Mouse (Mus musculus) left cerebral cortex, postnatal 4 days (tissue): ENCODE data around the gene Txnip. TPM values are rescaled to one million over a fixed set of nuclear protein-coding genes. Genes with fewer than 3 reads are reported as not detected.
"Not testable (repeated sequence)": the region's sequence is repeated elsewhere in the genome, so short reads cannot be mapped to it uniquely, and the experiment has no call there.

Source experiments
- DNase-seq: peaks from one replicate; pipeline ENCODE4 v3.0.0-alpha.2; 2022
- intact Hi-C: fragments of 180-260 bp; cut with DNase I; formaldehyde crosslinking; loops from one replicate; pipeline ENCODE4 v1.15.1; 2025
- total RNA-seq, 2 experiments: library from RNA; stranded (reverse); gene quantifications; 2 replicates each; pipeline ENCODE4 v1.2.3; 2021

Gene Txnip
- total RNA-seq, 2 experiments from 2014 or later = 65.2 to 69.2 TPM

DNA sequence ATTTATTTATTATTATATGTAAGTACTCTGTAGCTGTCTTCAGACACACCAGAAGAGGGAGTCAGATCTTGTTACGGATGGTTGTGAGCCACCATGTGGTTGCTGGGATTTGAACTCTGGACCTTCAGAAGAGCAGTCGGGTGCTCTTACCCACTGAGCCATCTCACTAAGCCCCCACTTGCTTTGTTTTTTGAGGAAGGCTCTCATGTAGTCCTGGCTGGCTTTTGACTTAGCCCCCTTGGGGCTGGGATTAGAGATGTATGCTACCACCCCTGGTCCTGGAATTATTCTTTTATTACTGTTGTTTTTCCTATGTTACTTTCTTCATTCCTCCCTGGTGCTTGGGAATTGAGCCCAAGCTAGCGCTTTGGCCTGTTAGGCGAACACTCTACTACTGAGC is 48.2 kb downstream of the Txnip start:
- intact Hi-C loops, DNase-seq: not testable (repeated sequence)

DNA sequence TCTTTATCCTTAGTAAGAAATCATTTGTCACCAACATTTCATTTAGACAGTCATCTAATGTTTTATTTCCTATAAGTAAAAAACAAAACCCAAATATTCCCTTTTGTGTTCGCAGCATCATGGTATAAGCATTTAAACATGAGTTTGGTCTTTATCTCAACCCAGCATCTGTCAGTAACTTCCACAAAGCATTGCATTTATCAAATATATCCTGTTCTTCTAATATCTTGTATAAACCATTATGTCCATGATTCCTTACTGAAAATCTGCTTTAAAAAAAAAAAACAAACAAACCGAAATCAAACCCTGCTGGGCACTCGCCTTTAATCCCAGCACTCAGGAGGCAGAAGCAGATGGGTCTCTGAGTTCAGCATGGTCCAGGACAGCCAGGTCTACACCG is 48.9 kb downstream of the Txnip start:
- intact Hi-C loops = no loop called here

More for the DNA sequence above, 48.9 kb downstream of the Txnip start:
- no peak for DNase-seq

Other genes with a start within 250 kb of the Txnip start
- not detected for gene BC107364, start 105.7 kb upstream of the Txnip start, total RNA-seq
- 1 to 10 TPM; 1.1 TPM for gene Hfe2, start 32.8 kb upstream of the Txnip start, total RNA-seq
- gene Gm16253, start 19.0 kb downstream of the Txnip start, total RNA-seq = not detected
- 10 to 100 TPM; 28.0 to 28.1 TPM for gene Polr3gl, start 36.2 kb downstream of the Txnip start, total RNA-seq
- 10 to 100 TPM; 32.3 to 33.0 TPM for gene Ankrd34a, start 38.7 kb downstream of the Txnip start, total RNA-seq
- 10 to 100 TPM; 55.2 to 64.1 TPM for gene Lix1l, start 43.2 kb downstream of the Txnip start, total RNA-seq
- 10 to 100 TPM; 56.5 to 66.6 TPM for gene Rbm8a, start 72.0 kb downstream of the Txnip start, total RNA-seq
- gene Pex11b, start 77.4 kb downstream of the Txnip start, total RNA-seq = 10 to 100 TPM; 43.4 to 44.0 TPM
- under 1 TPM; 0.40 to 0.52 TPM for gene Gm42957, start 77.5 kb downstream of the Txnip start, total RNA-seq
- gene Itga10, start 87.6 kb downstream of the Txnip start, total RNA-seq = 1 to 10 TPM; 1.4 to 1.5 TPM
- 1 to 10 TPM; 6.0 to 7.0 TPM for gene Ankrd35, start 112.2 kb downstream of the Txnip start, total RNA-seq
- 10 to 100 TPM; 31.9 to 36.0 TPM for gene Pias3, start 138.4 kb downstream of the Txnip start, total RNA-seq
- gene Nudt17, start 150.6 kb downstream of the Txnip start, total RNA-seq = 1 to 10 TPM; 5.3 to 5.4 TPM
- gene Polr3c, start 169.7 kb downstream of the Txnip start, total RNA-seq = 10 to 100 TPM; 27.0 to 28.0 TPM
- 10 to 100 TPM; 44.3 to 50.0 TPM for gene Rnf115, start 169.7 kb downstream of the Txnip start, total RNA-seq